Mouse (Mus musculus) c-Kit-positive CD71-positive TER-119-negative erythroid progenitor cells, embryonic 14.5 days (primary cell): ENCODE data around the gene Ago1.

ENCODE experiments used
- DNase-seq: peaks from one replicate; pipeline ENCODE4 v3.0.0-alpha.2; 2013; ENCODE audit warnings: low read depth

The Ago1 gene

GRCm38 (mm10) chr4:126412526-126412925, 55.9 kb downstream of the Ago1 start:
- DNase-seq, result no peak
